Mouse (Mus musculus): ENCODE results near the gene Tbrg1. TPM values are rescaled to one million over a fixed set of nuclear protein-coding genes. Genes with fewer than 3 reads are reported as not detected.

Gene Tbrg1
- total and polyA plus RNA-seq, 2 experiments, result 23.8 to 35.0 TPM

GRCm38 (mm10) chr9:37675287-37675686 lies 18.2 kb upstream of the Tbrg1 start:
- Histone ChIP-seq H3K79me2 (ENCODE audit: control insufficient read depth, insufficient read depth, low read length) (no peaks in the 10 kb centered on the region), H3K9ac (ENCODE audit: low read depth, low read length) (no peak overlapping the region), H3K36me3 (ENCODE audit: control insufficient read depth, insufficient read depth, low read length) (no peaks in the 10 kb centered on the region), H3K27me3 (ENCODE audit: control insufficient read depth, insufficient read depth, low read length) (no peaks in the 10 kb centered on the region), H3K4me3 (ENCODE audit: insufficient read depth, low read depth, low read length) (no peak overlapping the region), H3K4me1 (ENCODE audit: control insufficient read depth, insufficient read depth, low read length) (no peaks in the 10 kb centered on the region), H3K27ac (replicated peaks; ENCODE audit: insufficient read depth, low read depth, low read length) (no peak overlapping the region)
- DNase-seq (ENCODE audit: extremely low read depth, low read depth, low spot score), result no peak
- 83% methylated on average over 4 of the region's 4 CpGs for WGBS
- TF ChIP-seq CTCF (IDR thresholded peaks at IDR 0.05; ENCODE audit: low read depth, low read length) (no peak), POLR2A (IDR thresholded peaks at IDR 0.05; ENCODE audit: extremely low read depth, insufficient read depth, low read length) (no peak)

- Histone ChIP-seq H3K79me2 (ENCODE audit: control insufficient read depth, insufficient read depth, low read length) (no peaks in the 10 kb centered on the region), H3K9ac (ENCODE audit: low read depth, low read length) (no peak overlapping the region), H3K4me1 (ENCODE audit: control insufficient read depth, insufficient read depth, low read length) (no peaks in the 10 kb centered on the region), H3K27me3 (ENCODE audit: control insufficient read depth, insufficient read depth, low read length) (no peaks in the 10 kb centered on the region), H3K4me3 (ENCODE audit: insufficient read depth, low read depth, low read length) (no peak overlapping the region), H3K27ac (replicated peaks; ENCODE audit: insufficient read depth, low read depth, low read length) (no peak overlapping the region), H3K36me3 (ENCODE audit: control insufficient read depth, insufficient read depth, low read length) (no peaks in the 10 kb centered on the region)
- 93% methylated on average over 3 of the region's 3 CpGs for WGBS
- DNase-seq (ENCODE audit: extremely low read depth, low read depth, low spot score), result no peak
- TF ChIP-seq POLR2A (IDR thresholded peaks at IDR 0.05; ENCODE audit: extremely low read depth, insufficient read depth, low read length) (no peak), CTCF (IDR thresholded peaks at IDR 0.05; ENCODE audit: low read depth, low read length) (no peak)
Observed at GRCm38 (mm10) chr9:37670261-37670660, 13.1 kb upstream of the Tbrg1 start.

GRCm38 (mm10) chr9:37669678-37670077 lies 12.6 kb upstream of the Tbrg1 start:
- no peaks in the 10 kb centered on the region for H3K27me3 ChIP-seq (ENCODE audit: control insufficient read depth, insufficient read depth, low read length)
- no peak for DNase-seq (ENCODE audit: extremely low read depth, low read depth, low spot score)
- no peaks in the 10 kb centered on the region for H3K4me1 ChIP-seq (ENCODE audit: control insufficient read depth, insufficient read depth, low read length)
- H3K79me2 ChIP-seq (ENCODE audit: control insufficient read depth, insufficient read depth, low read length), result no peaks in the 10 kb centered on the region
- TF ChIP-seq POLR2A (IDR thresholded peaks at IDR 0.05; ENCODE audit: extremely low read depth, insufficient read depth, low read length), result no peak
- TF ChIP-seq CTCF (IDR thresholded peaks at IDR 0.05; ENCODE audit: low read depth, low read length), result no peak
- H3K27ac ChIP-seq (replicated peaks; ENCODE audit: insufficient read depth, low read depth, low read length), result no peak overlapping the region
- no peak overlapping the region for H3K9ac ChIP-seq (ENCODE audit: low read depth, low read length)
- no peaks in the 10 kb centered on the region for H3K36me3 ChIP-seq (ENCODE audit: control insufficient read depth, insufficient read depth, low read length)
- WGBS, result 58% methylated on average over 4 of the region's 4 CpGs
- no peak overlapping the region for H3K4me3 ChIP-seq (ENCODE audit: insufficient read depth, low read depth, low read length)

- no peaks in the 10 kb centered on the region for H3K36me3 ChIP-seq (ENCODE audit: control insufficient read depth, insufficient read depth, low read length)
- no peaks in the 10 kb centered on the region for H3K4me1 ChIP-seq (ENCODE audit: control insufficient read depth, insufficient read depth, low read length)
- no peaks in the 10 kb centered on the region for H3K79me2 ChIP-seq (ENCODE audit: control insufficient read depth, insufficient read depth, low read length)
- no peak within 1 kb of the TSS for H3K4me3 ChIP-seq (ENCODE audit: insufficient read depth, low read depth, low read length)
- H3K27ac ChIP-seq (replicated peaks; ENCODE audit: insufficient read depth, low read depth, low read length), result no peak within 1 kb of the TSS
- H3K9ac ChIP-seq (ENCODE audit: low read depth, low read length), result no peak within 1 kb of the TSS
- H3K27me3 ChIP-seq (ENCODE audit: control insufficient read depth, insufficient read depth, low read length), result no peaks in the 10 kb centered on the region
- WGBS, result 76% methylated on average over 6 of the region's 6 CpGs
- no peak for DNase-seq (ENCODE audit: extremely low read depth, low read depth, low spot score)
- no peak for TF ChIP-seq POLR2A (IDR thresholded peaks at IDR 0.05; ENCODE audit: extremely low read depth, insufficient read depth, low read length)
Observed at GRCm38 (mm10) chr9:37669115-37669514, 12.0 kb upstream of the Tbrg1 start, which contains the start of gene Panx3. Gene Panx3, minus strand, starts transcription at chr9:37669235.

- no peak for DNase-seq (ENCODE audit: extremely low read depth, low read depth, low spot score)
- Histone ChIP-seq H3K79me2 (ENCODE audit: control insufficient read depth, insufficient read depth, low read length) (no peaks in the 10 kb centered on the region), H3K4me3 (ENCODE audit: insufficient read depth, low read depth, low read length) (no peak overlapping the region), H3K27me3 (ENCODE audit: control insufficient read depth, insufficient read depth, low read length) (no peaks in the 10 kb centered on the region), H3K36me3 (ENCODE audit: control insufficient read depth, insufficient read depth, low read length) (no peaks in the 10 kb centered on the region), H3K9ac (ENCODE audit: low read depth, low read length) (no peak overlapping the region), H3K27ac (replicated peaks; ENCODE audit: insufficient read depth, low read depth, low read length) (no peak overlapping the region), H3K4me1 (ENCODE audit: control insufficient read depth, insufficient read depth, low read length) (no peaks in the 10 kb centered on the region)
- TF ChIP-seq POLR2A (IDR thresholded peaks at IDR 0.05; ENCODE audit: extremely low read depth, insufficient read depth, low read length) (no peak), CTCF (IDR thresholded peaks at IDR 0.05; ENCODE audit: low read depth, low read length) (no peak)
- WGBS, result 66% methylated on average over 7 of the region's 7 CpGs
Observed at GRCm38 (mm10) chr9:37666045-37666444, 8.9 kb upstream of the Tbrg1 start.

GRCm38 (mm10) chr9:37664604-37665003 lies 7.5 kb upstream of the Tbrg1 start:
- Histone ChIP-seq H3K27me3 (ENCODE audit: control insufficient read depth, insufficient read depth, low read length) (no peaks in the 10 kb centered on the region), H3K36me3 (ENCODE audit: control insufficient read depth, insufficient read depth, low read length) (no peaks in the 10 kb centered on the region), H3K79me2 (ENCODE audit: control insufficient read depth, insufficient read depth, low read length) (no peaks in the 10 kb centered on the region), H3K27ac (replicated peaks; ENCODE audit: insufficient read depth, low read depth, low read length) (no peak overlapping the region), H3K9ac (ENCODE audit: low read depth, low read length) (no peak overlapping the region), H3K4me3 (ENCODE audit: insufficient read depth, low read depth, low read length) (no peak overlapping the region), H3K4me1 (ENCODE audit: control insufficient read depth, insufficient read depth, low read length) (no peaks in the 10 kb centered on the region)
- DNase-seq (ENCODE audit: extremely low read depth, low read depth, low spot score), result no peak
- WGBS, result 47% methylated on average over 2 of the region's 2 CpGs
- TF ChIP-seq CTCF (IDR thresholded peaks at IDR 0.05; ENCODE audit: low read depth, low read length), result no peak
- TF ChIP-seq POLR2A (IDR thresholded peaks at IDR 0.05; ENCODE audit: extremely low read depth, insufficient read depth, low read length), result no peak
